Mouse (Mus musculus): Measurements from ENCODE around the gene Gm11096.

Gm11096 gene

GRCm38 (mm10) chr17:81441463-81441862 is at the start of gene Gm11096:
Gene Gm11096 (plus strand): TSS chr17:81441763.
- DNase-seq (ENCODE audit: low spot score): no peak

GRCm38 (mm10) chr17:81393040-81393439 is 48.5 kb upstream of the Gm11096 start:
- no peak for DNase-seq (ENCODE audit: low spot score)

DNA sequence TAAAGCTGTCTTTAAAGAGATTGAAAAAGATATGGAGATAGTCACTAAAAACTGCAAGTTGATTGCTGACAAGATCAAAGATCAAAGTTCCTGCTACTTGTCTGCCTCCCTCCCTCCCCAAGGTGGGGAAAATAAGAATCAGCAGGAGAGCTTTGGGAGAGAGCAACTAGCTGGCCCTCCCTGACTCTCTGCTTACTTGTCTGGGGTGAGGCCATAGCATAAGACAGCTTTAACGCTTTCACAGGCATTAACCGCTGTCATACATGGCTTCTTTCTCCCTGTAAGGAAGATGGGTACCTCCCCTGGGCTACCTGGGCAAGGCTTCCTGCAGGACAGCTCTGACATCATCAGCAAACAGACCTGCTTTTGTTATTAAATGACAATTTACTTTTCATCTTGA is 47.4 kb upstream of the Gm11096 start:
- DNase-seq (ENCODE audit: low spot score): no peak

DNA sequence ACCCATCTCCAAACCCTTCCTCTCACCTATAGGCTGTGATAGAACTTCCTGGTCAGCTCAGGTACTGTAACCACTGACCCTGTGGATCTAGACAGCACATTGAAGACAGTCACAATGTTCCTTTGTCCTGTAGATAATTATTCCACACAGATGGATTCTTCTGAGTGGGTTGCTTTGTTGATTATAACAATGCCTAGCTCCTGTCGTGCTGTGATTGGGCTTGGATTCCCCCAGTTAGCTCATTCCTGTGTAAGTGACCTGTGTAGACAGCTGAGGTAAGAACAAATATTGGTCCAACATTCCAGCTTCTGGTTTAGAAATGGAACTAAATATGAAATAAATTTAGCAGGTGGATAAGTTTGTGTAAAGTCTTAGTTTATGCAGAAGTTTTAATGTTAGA is 44.1 kb upstream of the Gm11096 start:
- DNase-seq (ENCODE audit: low spot score): no peak

GRCm38 (mm10) chr17:81400377-81400776 is 41.2 kb upstream of the Gm11096 start:
- no peak for DNase-seq (ENCODE audit: low spot score)

DNA sequence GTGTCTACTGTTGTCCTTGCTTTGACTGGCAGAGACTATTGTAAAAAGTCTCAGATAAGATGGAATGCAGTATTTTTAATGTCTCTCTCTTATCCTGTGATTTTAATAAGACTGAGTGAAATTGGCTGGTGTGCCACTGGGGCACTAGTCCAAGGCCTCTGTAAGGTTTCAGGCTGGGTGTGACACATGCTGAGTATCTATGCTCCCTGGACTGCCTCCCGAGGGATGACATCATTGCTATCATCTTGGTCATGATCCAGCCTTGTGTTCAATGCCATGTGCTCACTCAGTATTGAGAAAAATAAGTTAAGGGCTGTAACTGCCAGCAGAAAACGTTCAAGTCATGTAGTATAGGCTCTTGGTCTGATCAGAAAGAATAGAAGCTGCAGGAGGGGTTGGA is 38.9 kb upstream of the Gm11096 start:
- no peak for DNase-seq (ENCODE audit: low spot score)

DNA sequence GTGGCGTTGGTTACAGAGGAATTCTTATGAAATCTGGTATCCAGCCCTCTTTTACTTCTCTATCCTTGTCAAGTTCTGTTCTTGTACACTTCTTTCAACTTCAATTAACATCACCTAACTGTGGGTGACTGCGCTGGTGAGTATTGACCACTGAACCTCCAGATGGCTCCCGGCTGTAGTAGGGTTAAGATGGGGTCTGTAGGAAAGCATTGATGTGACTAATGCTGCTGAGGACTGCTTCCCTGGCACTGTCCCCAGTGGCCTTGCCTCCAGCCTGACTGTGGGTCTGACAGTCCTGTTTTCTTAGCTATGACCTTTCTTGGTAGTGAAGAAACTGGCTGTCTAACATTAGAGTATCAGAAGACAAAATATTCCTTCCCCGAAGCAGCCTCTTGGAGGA is 38.4 kb upstream of the Gm11096 start:
- DNase-seq (ENCODE audit: low spot score): no peak

GRCm38 (mm10) chr17:81404225-81404624 is 37.3 kb upstream of the Gm11096 start:
- DNase-seq (ENCODE audit: low spot score): no peak

- DNase-seq (ENCODE audit: low spot score): no peak
These were observed 28.8 kb upstream of the Gm11096 start for GRCm38 (mm10) chr17:81412736-81413135.

DNA sequence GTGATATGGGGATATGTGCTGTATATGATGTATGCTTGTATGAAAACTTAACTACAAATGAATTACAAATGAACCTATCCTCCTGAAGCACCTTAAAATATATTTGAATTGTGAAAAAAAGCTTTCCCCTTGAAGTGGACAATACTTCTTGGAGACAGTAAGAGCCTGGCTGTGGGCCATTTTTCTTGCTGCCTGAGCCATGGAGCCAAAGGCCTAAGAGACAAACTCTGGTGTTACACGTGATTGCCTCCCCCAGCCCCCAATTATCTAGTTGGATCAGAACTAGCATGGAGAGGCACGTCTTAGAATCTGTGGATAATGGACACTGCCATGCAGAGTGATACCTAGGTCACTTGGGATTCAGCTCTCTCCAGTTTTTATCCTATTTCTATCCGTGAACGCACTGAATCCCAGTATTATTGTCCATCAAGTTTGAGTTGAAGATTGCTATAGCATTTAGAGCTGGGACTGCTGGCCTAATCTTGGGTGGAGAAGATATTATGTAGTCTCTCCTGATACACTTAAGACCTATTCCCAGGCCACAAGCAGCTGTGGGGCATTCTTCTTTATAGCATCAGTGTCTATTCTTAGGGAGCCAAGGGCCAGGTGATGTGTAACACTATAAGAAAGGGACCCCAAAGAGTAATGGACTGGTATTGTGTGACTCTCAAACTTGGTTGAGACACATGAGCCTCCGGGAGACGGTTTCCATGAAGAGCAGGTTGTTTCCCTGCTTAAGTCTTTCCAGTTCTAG is 25.0 kb upstream of the Gm11096 start:
- no peak for DNase-seq (ENCODE audit: low spot score)

- no peak for DNase-seq (ENCODE audit: low spot score)
These were observed 21.6 kb upstream of the Gm11096 start for GRCm38 (mm10) chr17:81419802-81420459.

DNA sequence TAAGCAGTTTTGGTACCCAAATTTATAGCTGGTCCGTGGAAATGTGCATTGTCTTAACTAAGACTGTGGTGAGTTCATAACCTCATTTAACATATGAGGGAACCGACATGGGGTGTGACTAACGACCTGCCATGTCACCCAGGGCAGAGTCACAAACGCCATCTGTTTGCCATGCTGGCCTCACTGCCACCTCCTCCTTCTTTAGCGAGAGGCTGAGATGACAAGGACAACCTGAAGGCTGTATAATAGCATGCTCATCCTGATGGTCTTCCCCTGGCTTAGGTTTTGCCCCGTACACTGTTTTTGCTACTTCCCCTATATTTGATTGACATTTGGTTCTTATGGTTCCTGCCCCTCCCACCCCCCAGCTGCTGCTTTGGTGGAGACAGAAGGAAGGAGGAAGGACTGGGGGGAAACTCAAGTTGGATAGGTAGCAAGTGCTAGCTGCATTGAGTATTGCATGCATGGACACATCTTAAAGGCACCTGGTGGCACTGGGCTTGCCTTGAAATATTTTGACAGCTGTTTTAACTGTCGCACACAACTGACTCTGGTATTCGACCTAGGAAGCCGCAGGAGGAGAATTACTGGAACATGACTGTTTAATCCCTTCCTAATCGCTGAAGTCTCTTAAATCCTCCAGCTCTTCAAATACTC is 17.2 kb upstream of the Gm11096 start:
- DNase-seq (ENCODE audit: low spot score): no peak

GRCm38 (mm10) chr17:81427245-81427644 is 14.3 kb upstream of the Gm11096 start:
- DNase-seq (ENCODE audit: low spot score): no peak

DNA sequence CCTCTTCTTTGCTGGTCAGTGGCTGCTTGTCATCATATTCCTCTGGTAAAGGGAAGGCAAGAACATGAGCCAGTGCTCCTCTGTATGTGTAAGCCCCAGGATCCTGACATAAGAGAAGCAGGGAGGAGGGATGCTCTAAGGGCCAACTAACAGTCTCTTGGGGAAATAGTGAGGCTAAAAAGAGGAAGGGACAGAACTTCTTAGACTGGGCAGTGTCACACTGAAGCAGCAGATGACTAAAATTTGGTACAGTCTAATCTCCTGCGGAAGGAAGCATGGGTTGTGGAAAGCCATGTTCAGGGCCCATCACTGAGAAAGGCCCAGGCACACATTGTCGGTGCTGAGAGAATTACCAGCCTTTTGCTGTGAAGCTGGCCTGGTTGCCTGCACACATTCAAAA is 8.8 kb upstream of the Gm11096 start:
- no peak for DNase-seq (ENCODE audit: low spot score)

DNA sequence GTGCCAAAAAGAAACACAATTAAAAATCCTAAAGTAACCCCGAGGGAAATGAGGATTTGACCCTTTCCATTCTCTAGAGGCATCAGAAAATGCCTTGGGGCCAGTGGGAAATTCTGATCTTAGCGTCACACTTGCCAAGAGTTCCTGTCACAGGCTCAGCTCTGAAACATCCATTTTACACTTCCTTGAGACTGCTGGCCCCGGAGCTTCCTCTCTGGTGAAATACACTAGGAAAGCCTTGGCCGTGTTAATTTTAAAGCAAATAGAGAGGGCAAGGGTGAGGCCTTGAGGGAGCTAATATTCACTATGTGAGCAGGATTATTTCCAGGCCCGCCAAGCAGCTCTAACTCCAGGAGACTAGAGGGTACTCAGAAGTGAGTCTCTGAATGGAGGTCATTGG is 8.4 kb upstream of the Gm11096 start:
- DNase-seq (ENCODE audit: low spot score): no peak

GRCm38 (mm10) chr17:81455269-81455668 is 13.7 kb downstream of the Gm11096 start:
- DNase-seq (ENCODE audit: low spot score): no peak

GRCm38 (mm10) chr17:81455977-81456376 is 14.4 kb downstream of the Gm11096 start:
- no peak for DNase-seq (ENCODE audit: low spot score)

- no peak for DNase-seq (ENCODE audit: low spot score)
These were observed 17.8 kb downstream of the Gm11096 start for GRCm38 (mm10) chr17:81459379-81459778.

DNA sequence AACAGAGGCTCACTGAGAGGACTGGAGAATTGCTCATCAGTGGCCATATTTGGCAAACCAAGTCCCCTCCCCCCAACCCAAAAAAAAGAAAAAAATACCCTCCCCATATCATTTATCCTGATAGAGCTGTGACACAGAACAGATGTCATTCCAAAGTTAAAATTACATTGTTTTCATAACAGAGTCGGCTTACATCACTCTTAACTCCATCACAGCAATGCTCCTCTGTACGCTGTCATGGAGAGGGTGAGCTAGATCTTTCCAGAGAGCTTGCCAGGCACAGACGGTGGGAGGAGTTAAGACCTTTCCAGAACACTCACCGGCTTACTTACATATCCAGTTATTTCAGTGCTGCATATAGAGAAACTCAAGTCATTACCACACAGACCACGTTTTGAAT is 27.4 kb downstream of the Gm11096 start:
- no peak for DNase-seq (ENCODE audit: low spot score)

DNA sequence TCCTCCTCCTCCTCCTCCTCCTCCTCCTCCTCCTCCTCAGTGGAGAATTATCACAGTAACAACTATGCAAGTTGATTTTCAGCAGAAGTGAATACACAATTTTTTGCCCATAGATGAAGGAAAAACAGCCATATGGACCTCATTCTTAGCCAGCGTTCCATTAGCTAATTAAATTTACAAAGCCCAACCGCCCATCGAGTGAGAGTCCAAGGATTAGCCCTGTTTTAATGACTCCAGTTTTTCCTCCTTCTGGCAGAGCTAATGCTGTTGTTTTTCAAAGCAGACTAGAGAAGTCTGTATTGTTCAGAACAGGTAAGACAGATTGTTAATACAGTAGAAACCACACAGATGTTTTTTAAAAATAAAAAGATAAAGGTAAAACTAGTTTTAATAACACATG is 31.8 kb downstream of the Gm11096 start:
- DNase-seq (ENCODE audit: low spot score): no peak

GRCm38 (mm10) chr17:81477420-81477819 is 35.9 kb downstream of the Gm11096 start:
- DNase-seq (ENCODE audit: low spot score): no peak

DNA sequence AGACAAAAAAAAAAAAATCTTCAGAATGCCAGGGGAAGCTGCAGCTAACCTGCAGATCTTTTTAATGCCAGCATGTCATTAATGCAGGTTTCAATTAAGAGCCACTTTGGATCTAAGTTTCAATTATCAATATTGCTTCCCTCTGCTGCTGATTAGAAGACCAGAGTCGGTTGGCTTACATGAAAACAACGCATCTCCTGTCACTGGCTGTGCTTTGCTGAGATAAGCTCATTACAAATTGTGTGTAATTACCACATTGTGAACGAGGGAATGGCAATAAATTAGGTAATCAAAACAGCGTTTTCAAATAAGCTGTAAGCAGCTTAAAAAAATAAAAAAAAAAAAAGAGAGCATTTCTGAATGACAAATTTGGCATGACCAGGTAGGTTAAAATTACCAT is 38.2 kb downstream of the Gm11096 start:
- DNase-seq (ENCODE audit: low spot score): no peak
